Mouse (Mus musculus) midbrain, embryonic 12.5 days (tissue): ENCODE results near the gene Camta1. TPM values are rescaled to one million over a fixed set of nuclear protein-coding genes. Genes with fewer than 3 reads are reported as not detected.
A peak's percentile ranks its signal among the peaks of the same experiment; 100 is the strongest.

Experiments
- ATAC-seq: fragments of 200-750 bp; cut with Nextera tagmentation; 2 replicates; pipeline ENCODE4 v1.8.0; 2017; ENCODE audit warnings: low read depth, moderate TSS enrichment, moderate library complexity; ENCODE audit not compliant: low FRiP score
- H3K27ac ChIP-seq: fragments of 300-500 bp; sonication (generic); replicated peaks from 2 replicates; pipeline ENCODE4 v1.5.1; 2016; ENCODE audit warnings: mild to moderate bottlenecking
- H3K27me3 ChIP-seq: fragments of 300-500 bp; sonication (generic); 2 replicates; pipeline ENCODE4 v1.6.1; 2016; ENCODE audit warnings: mild to moderate bottlenecking
- H3K36me3 ChIP-seq: fragments of 300-500 bp; sonication (generic); 2 replicates; pipeline ENCODE4 v1.6.1; 2016
- H3K4me1 ChIP-seq: fragments of 300-500 bp; sonication (generic); 2 replicates; pipeline ENCODE4 v1.6.1; 2016
- H3K4me2 ChIP-seq: fragments of 300-500 bp; sonication (generic); replicated peaks from 2 replicates; pipeline ENCODE4 v1.6.1; 2016; ENCODE audit warnings: mild to moderate bottlenecking, moderate library complexity
- H3K4me3 ChIP-seq: fragments of 300-500 bp; sonication (generic); 2 replicates; pipeline ENCODE4 v1.5.1; 2016; ENCODE audit warnings: mild to moderate bottlenecking
- H3K9ac ChIP-seq: fragments of 300-500 bp; sonication (generic); replicated peaks from 2 replicates; pipeline ENCODE4 v1.6.1; 2016; ENCODE audit warnings: mild to moderate bottlenecking, moderate library complexity
- H3K9me3 ChIP-seq: fragments of 300-500 bp; sonication (generic); 2 replicates; pipeline ENCODE4 v1.6.1; 2016; ENCODE audit warnings: mild to moderate bottlenecking
- WGBS: fragments of 180-500 bp; shearing (Covaris S2); methylation state at CpG from one replicate; pipeline ENCODE4 v1.1.7; 2016; 5-methylcytosine and 5-hydroxymethylcytosine counted together
- polyA plus RNA-seq: library from polyadenylated mRNA; unstranded; fragments of >200 nt; fragmentation: Nextera tagmentation; extraction: Ambion mirVana; gene quantifications from 2 replicates; pipeline ENCODE4 v1.2.1, GENCODE M21; 2016

Camta1 gene
- polyA plus RNA-seq, 1 experiment from 2014 or later = 135 TPM

DNA sequence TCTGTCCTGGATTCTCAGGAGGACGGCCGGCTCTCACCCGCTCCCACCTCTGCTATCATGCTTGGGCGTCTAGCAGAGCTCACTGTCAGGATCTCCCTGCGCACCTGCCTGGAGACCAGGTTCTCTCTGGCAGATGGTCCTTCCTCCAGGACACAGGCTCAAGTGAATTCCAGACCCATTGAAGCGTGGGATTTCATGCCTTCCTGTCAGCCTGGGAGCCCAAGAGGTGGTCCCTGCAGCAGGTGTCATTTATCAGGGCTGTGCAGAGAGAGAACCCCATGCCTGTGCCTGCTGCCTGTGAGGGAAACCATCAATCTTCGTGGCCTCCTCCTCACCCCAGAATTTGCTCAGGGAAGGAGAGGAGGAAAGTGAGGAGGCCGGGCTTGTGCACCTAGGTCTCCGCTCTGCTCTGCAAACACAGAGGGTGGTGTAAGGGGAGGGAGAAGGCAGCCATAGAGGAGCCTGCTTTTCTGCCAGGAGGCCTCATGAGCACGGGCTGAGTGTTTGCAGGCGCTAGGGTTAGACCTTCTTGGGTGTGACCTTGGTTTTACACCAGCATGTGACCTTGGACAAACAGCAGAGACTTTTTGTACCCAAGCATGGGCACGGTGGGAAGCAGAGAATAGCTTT, 551.5 kb downstream of the Camta1 start:
- 0 out of 2 replicates have a peak, but pooled peaks cover 4% of the 10 kb centered on the region for H3K27me3 ChIP-seq
- 0 out of 2 replicates have a peak, but pooled peaks cover 5% of the 10 kb centered on the region for H3K4me1 ChIP-seq
- no peak overlapping the region for H3K4me2 ChIP-seq
- no peak for ATAC-seq
- no peak overlapping the region for H3K4me3 ChIP-seq
- WGBS = 69% methylated on average over 12 of the region's 12 CpGs
- no peaks in the 10 kb centered on the region for H3K9me3 ChIP-seq
- no peak overlapping the region for H3K9ac ChIP-seq
- H3K27ac ChIP-seq = no peak overlapping the region
- no peaks in the 10 kb centered on the region for H3K36me3 ChIP-seq

DNA sequence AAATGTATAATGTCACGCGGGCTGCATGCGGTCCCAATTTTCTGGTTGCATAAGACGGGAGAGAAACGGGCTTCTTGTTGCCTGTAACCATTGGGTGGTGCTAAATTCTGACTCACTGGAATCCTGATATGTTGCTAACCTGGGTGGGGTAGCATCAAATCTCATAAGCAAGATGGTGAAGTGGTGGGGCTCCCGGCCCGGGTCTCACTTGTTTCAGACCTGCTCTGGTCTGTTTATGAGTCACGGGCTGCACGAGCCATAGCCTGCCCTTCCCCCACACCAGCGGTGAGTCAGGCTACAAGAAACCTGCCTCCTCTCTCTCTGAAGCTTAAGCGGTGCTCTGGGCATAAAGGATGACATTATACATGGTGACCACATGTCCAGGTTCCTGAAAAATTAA, 554.8 kb downstream of the Camta1 start:
- WGBS = 89% methylated on average over 11 of the region's 11 CpGs
- H3K36me3 ChIP-seq = no peaks in the 10 kb centered on the region
- H3K4me3 ChIP-seq = no peak overlapping the region
- no peaks in the 10 kb centered on the region for H3K27me3 ChIP-seq
- H3K9me3 ChIP-seq = 0 out of 2 replicates have a peak, but pooled peaks cover 3% of the 10 kb centered on the region
- no peak overlapping the region for H3K27ac ChIP-seq
- no peak overlapping the region for H3K4me2 ChIP-seq
- no peak overlapping the region for H3K9ac ChIP-seq
- H3K4me1 ChIP-seq = peaks cover 11% of the 10 kb centered on the region; the same call in 1 of the 2 replicates
- ATAC-seq = no peak

DNA sequence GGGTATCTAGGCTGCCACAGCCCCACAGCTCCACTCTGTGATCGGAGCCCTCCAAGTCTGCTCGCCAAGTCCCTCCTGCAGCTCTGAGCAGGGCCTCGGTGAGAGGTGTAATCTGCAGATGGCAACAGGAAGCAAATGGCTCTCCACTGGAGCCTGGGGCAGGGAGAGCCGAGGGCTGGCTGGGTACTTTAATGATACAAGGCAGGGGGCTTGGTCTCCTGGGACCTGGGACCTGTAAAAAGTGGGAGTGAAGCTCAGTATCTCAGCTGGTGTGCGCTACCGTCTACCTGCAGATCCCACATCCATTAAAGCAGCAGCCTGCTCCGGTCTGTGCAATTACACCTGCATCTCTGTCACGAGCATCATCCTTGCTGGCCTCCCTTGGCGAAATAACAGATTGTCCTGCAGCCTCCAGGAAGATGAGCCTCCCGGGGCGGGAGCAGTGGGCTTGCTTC, 555.3 kb downstream of the Camta1 start:
- no peak overlapping the region for H3K4me3 ChIP-seq
- peaks cover 12% of the 10 kb centered on the region; the same call in 1 of the 2 replicates for H3K4me1 ChIP-seq
- no peak overlapping the region for H3K4me2 ChIP-seq
- no peak overlapping the region for H3K27ac ChIP-seq
- H3K36me3 ChIP-seq = no peaks in the 10 kb centered on the region
- 0 out of 2 replicates have a peak, but pooled peaks cover 2% of the 10 kb centered on the region for H3K27me3 ChIP-seq
- WGBS = 77% methylated on average over 11 of the region's 11 CpGs
- H3K9me3 ChIP-seq = 0 out of 2 replicates have a peak, but pooled peaks cover 3% of the 10 kb centered on the region
- H3K9ac ChIP-seq = no peak overlapping the region
- no peak for ATAC-seq

DNA sequence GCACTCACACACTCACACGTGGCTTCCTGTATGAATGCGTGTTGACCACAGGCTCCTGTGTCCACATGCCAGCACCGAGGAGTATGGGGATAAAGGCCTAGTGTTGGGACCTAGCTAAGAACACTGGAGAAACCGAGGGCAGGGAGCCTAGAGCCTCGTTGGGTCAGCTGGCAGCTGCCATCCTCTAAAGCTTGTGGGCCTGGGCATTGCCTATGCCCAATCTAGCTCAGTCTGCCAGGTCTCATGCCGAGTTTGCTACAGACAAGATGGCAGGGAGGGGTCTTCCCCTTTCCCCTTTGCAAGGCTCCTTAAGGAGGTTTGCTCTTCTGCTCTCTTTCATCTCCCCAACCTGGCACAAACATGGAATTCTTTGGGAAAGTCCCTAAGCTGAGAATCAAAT, 555.9 kb downstream of the Camta1 start:
- Histone ChIP-seq H3K4me2 (no peak overlapping the region), H3K27ac (no peak overlapping the region), H3K9me3 (0 out of 2 replicates have a peak, but pooled peaks cover 3% of the 10 kb centered on the region), H3K4me1 (peaks cover 13% of the 10 kb centered on the region; the same call in 1 of the 2 replicates), H3K36me3 (no peaks in the 10 kb centered on the region), H3K4me3 (no peak overlapping the region), H3K27me3 (0 out of 2 replicates have a peak, but pooled peaks cover 4% of the 10 kb centered on the region), H3K9ac (no peak overlapping the region)
- no peak for ATAC-seq
- WGBS = 81% methylated on average over 6 of the region's 6 CpGs

DNA sequence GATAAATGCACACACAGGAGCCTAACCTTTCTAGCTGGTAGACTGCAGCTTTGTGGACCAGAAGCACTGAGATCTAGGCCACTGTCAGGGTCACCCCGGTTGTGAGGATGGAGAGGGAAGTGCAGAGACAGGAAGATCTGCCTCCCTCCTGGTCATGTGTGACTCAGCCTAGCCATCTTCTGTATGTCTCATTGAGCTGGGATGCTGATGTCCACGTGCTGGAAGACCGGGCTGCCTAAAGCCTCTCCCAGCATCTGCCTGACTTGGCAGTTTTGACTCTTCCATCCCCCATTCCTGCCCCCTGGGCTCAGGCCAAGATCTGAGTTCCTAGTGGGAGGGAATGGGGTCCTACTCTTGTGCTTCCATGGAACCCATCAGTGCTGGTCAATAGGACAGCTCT, 557.7 kb downstream of the Camta1 start:
- H3K36me3 ChIP-seq = no peaks in the 10 kb centered on the region
- H3K27me3 ChIP-seq = peaks cover 16% of the 10 kb centered on the region; the same call in 1 of the 2 replicates
- no peak overlapping the region for H3K27ac ChIP-seq
- no peak overlapping the region for H3K4me2 ChIP-seq
- no peak overlapping the region for H3K9ac ChIP-seq
- 0 out of 2 replicates have a peak, but pooled peaks cover 3% of the 10 kb centered on the region for H3K9me3 ChIP-seq
- H3K4me3 ChIP-seq = no peak overlapping the region
- 84% methylated on average over 3 of the region's 3 CpGs for WGBS
- peaks cover 11% of the 10 kb centered on the region; the same call in 1 of the 2 replicates for H3K4me1 ChIP-seq
- ATAC-seq = no peak

DNA sequence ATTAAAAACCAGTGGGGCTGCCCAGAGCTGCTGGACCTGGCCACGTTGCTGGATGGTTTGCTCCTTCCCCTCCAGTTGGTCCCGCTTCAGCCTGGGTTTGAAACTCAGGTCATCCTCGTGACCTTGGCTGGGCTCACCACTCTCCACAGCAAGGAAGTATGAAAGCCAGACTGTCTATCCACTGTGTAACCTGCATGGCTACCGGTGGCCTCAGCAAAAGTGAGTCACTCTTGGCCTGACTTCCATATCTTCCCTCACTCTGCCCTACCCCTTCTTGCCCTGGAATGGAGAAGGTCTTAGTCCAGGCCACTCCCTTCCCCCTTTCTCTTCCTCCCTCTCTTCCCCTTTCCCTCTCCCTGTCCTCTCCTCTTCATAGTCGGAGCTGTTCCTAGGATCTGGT, 558.2 kb downstream of the Camta1 start:
- Histone ChIP-seq H3K4me2 (no peak overlapping the region), H3K36me3 (no peaks in the 10 kb centered on the region), H3K9me3 (0 out of 2 replicates have a peak, but pooled peaks cover 3% of the 10 kb centered on the region), H3K4me1 (peaks cover 11% of the 10 kb centered on the region; the same call in 1 of the 2 replicates), H3K27me3 (peaks cover 18% of the 10 kb centered on the region; the same call in 1 of the 2 replicates), H3K4me3 (no peak overlapping the region), H3K27ac (no peak overlapping the region), H3K9ac (no peak overlapping the region)
- 80% methylated on average over 5 of the region's 5 CpGs for WGBS
- ATAC-seq = no peak

DNA sequence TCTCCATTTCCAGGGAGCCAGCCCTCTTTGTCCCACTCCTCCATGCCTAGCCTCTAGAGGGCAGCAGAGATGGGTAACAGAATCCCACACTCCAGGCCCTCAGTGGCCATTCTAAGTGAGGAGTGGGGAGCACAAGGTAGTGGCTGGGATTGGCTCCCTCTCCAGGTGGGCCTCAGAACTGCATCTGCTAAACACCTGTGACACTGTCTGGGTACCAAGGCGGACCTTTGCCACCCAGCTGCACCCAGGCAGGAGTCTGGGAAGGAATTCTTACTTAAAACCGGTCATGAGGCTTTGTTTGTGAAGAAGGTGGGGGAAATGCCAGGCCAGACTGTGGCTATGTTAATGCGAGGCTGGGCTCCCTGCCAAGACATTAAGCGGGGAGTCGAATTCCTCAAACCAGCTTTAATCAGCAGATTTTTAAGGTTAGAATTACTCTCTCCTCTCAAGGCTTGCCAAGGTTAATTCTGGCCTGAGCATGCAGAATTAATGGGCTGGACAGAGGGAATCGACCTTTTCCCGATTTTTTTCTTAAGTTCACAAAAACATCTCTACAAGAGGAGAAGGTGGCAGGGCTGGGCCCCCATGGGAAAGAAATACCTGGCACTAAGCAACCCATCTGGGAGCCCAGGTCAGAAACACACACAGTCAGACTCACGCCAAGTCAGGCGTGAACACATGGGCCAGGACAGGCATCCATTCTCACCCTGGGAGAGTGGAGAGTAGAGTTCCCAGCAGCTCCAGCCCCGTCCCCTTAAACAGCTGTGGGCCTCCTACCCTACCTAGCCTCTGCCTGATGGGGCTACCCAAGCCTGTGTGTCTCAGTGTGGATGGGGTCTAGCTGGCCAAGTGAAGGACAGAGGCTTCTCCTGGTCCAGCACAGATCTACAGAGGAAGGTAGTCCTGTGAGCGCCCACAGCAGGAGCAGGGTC, 559.2 kb downstream of the Camta1 start:
- H3K36me3 ChIP-seq = no peaks in the 10 kb centered on the region
- H3K9ac ChIP-seq = no peak overlapping the region
- H3K27ac ChIP-seq = no peak overlapping the region
- no peak overlapping the region for H3K4me2 ChIP-seq
- 57% methylated on average over 11 of the region's 11 CpGs for WGBS
- peaks cover 11% of the 10 kb centered on the region; the same call in 1 of the 2 replicates for H3K4me1 ChIP-seq
- peak; percentile 47; the same call in 1 of the 2 replicates for ATAC-seq
- 0 out of 2 replicates have a peak, but pooled peaks cover 3% of the 10 kb centered on the region for H3K9me3 ChIP-seq
- H3K4me3 ChIP-seq = no peak overlapping the region
- peaks cover 18% of the 10 kb centered on the region; the same call in 1 of the 2 replicates for H3K27me3 ChIP-seq

DNA sequence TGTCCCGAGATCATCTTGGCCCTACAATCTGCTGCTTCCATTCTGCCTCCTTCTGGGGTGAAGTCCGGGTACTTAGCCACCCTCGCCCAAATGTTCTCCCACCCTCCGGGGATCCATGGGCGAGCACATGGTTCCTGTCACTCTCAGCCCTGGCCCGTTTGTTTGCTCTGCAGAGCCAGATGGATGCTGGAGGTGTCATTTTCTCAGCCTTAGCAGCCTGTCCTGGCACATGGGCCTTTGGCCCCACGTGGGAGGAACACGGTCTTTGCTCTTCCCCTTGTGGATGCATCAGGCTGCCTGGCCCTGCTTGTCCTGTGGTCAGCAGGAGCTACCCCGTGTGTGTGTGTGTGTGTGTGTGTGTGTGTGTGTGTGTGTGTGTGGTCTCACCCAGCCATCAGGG, 560.3 kb downstream of the Camta1 start:
- ATAC-seq = no peak
- Histone ChIP-seq H3K9me3 (0 out of 2 replicates have a peak, but pooled peaks cover 3% of the 10 kb centered on the region), H3K36me3 (no peaks in the 10 kb centered on the region), H3K4me1 (peaks cover 11% of the 10 kb centered on the region; the same call in 1 of the 2 replicates), H3K4me2 (no peak overlapping the region), H3K27me3 (peaks cover 18% of the 10 kb centered on the region; the same call in 1 of the 2 replicates), H3K4me3 (no peak overlapping the region), H3K27ac (no peak overlapping the region), H3K9ac (no peak overlapping the region)
- WGBS = 66% methylated on average over 9 of the region's 9 CpGs

DNA sequence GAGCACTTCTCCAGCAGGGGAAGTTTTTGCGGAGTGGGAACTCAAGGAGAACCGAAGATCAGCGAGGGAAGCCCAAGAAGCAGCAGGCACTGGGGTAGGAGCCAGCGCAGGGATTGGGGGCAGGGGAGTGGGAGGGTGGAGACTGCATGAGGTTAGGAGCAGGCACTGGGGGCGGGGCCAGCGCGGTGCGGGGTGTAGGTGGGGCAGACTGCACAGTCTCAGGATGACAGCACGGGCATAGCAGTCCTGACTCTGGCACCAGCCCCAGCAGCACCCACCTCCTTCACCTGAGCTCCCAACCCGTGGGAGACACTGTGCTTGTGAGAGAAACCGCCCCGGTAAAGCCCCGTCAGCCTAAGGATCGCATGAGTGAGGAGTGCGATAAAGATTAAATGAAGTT, 561.0 kb downstream of the Camta1 start:
- no peak overlapping the region for H3K27ac ChIP-seq
- 20% methylated on average over 15 of the region's 15 CpGs for WGBS

DNA sequence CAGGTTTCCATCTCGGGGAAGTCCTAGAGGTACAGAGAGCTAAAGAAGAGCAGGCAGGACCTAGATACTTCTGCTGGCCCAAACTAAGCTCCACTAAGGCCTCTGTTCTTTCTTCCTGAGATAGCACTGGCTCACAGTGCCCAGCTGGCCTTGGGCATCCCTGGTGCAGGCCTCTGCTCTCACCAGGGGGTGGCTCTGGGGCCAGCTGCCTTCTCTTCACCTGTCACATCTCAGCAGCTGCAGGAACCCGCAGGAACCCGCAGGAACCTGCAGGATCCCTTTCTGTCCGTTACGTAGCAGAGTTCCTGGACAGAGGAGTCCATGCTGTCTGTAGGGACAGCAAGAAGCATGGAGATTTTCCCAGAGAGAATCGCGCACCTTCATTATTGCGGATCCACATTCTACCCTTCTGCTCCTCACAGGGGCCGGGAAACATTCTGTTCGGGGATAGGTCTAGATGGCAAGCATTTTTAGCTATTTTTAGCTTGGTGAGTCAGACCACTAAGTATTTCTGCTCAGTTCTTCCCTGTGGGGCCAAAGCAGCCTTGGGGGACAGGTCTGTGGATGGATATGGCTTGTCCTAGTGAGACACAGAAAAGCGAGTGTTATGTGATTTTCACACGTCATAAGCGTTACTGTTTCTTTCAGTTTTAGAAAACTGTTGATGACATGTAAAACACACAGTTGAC, 566.0 kb downstream of the Camta1 start:
- Histone ChIP-seq H3K27ac (no peak overlapping the region), H3K36me3 (no peaks in the 10 kb centered on the region), H3K4me3 (no peak overlapping the region), H3K4me2 (no peak overlapping the region), H3K27me3 (peaks cover 15% of the 10 kb centered on the region; the same call in 1 of the 2 replicates), H3K9me3 (no peaks in the 10 kb centered on the region), H3K4me1 (peaks cover 2% of the 10 kb centered on the region; the same call in 1 of the 2 replicates), H3K9ac (no peak overlapping the region)
- WGBS = 86% methylated on average over 13 of the region's 13 CpGs
- ATAC-seq = no peak

More for the DNA sequence above, 561.0 kb downstream of the Camta1 start:
- Histone ChIP-seq H3K4me1 (peaks cover 11% of the 10 kb centered on the region; the same call in 1 of the 2 replicates), H3K4me2 (no peak overlapping the region), H3K9me3 (0 out of 2 replicates have a peak, but pooled peaks cover 3% of the 10 kb centered on the region), H3K4me3 (no peak overlapping the region), H3K36me3 (no peaks in the 10 kb centered on the region), H3K27me3 (peaks cover 18% of the 10 kb centered on the region; the same call in 1 of the 2 replicates), H3K9ac (no peak overlapping the region)
- ATAC-seq = no peak; the same call in 1 of the 2 replicates
